Mouse (Mus musculus) hindbrain, postnatal 0 days (tissue): Measurements from ENCODE around the gene Zfp667. TPM values are rescaled to one million over a fixed set of nuclear protein-coding genes. Genes with fewer than 3 reads are reported as not detected.
"Not testable (repeated sequence)": the region's sequence is repeated elsewhere in the genome, so short reads cannot be mapped to it uniquely, and the experiment has no call there.

Experiments
- ATAC-seq: fragments of 200-750 bp; cut with Nextera tagmentation; 2 replicates; pipeline ENCODE4 v1.8.0; 2017; ENCODE audit warnings: mild to moderate bottlenecking, moderate TSS enrichment, moderate library complexity
- DNase-seq: peaks from one replicate; pipeline ENCODE4 v3.0.0-alpha.2; 2015; ENCODE audit warnings: low spot score
- H3K27ac ChIP-seq: fragments of 300-500 bp; sonication (generic); 2 replicates; pipeline ENCODE4 v1.5.1; 2014; ENCODE audit warnings: mild to moderate bottlenecking
- H3K27me3 ChIP-seq: fragments of 300-500 bp; sonication (generic); 2 replicates; pipeline ENCODE4 v1.6.1; 2014; ENCODE audit warnings: low read length, mixed read lengths; ENCODE audit not compliant: insufficient read depth
- H3K36me3 ChIP-seq: fragments of 300-500 bp; sonication (generic); 2 replicates; pipeline ENCODE4 v1.6.1; 2014; ENCODE audit warnings: low read length, mixed read lengths; ENCODE audit not compliant: insufficient read depth
- H3K4me1 ChIP-seq: fragments of 300-500 bp; sonication (generic); 2 replicates; pipeline ENCODE4 v1.6.1; 2014; ENCODE audit warnings: antibody characterized with exemption, low read length, mixed read lengths; ENCODE audit not compliant: insufficient read depth
- H3K4me2 ChIP-seq: fragments of 300-500 bp; sonication (generic); 2 replicates; pipeline ENCODE4 v1.6.1; 2014; ENCODE audit warnings: low read depth, mild to moderate bottlenecking, low read length, moderate library complexity, mixed read lengths
- H3K4me3 ChIP-seq: fragments of 300-500 bp; sonication (generic); 2 replicates; pipeline ENCODE4 v1.5.1; 2014; ENCODE audit warnings: low read length
- H3K9ac ChIP-seq: fragments of 300-500 bp; sonication (generic); replicated peaks from 2 replicates; pipeline ENCODE4 v1.6.1; 2014; ENCODE audit warnings: mild to moderate bottlenecking, low read length, moderate library complexity, mixed read lengths
- H3K9me3 ChIP-seq: fragments of 300-500 bp; sonication (generic); 2 replicates; pipeline ENCODE4 v1.6.1; 2016; ENCODE audit warnings: low read length, mixed read lengths
- CTCF ChIP-seq: IDR thresholded peaks from 2 replicates; pipeline ENCODE4 v1.5.1; 2016; ENCODE audit warnings: antibody characterized with exemption, control low read depth, low read depth
- WGBS: fragments of 180-500 bp; shearing (Covaris S2); extraction: QIAGEN DNeasy Blood & Tissue Kit; methylation state at CpG from one replicate; pipeline ENCODE4 v1.1.7; 2014; 5-methylcytosine and 5-hydroxymethylcytosine counted together
- polyA plus RNA-seq: library from polyadenylated mRNA; unstranded; fragments of >200 nt; fragmentation: Nextera tagmentation; extraction: Ambion mirVana; gene quantifications from 2 replicates; pipeline ENCODE4 v1.2.1, GENCODE M21; 2015
- total RNA-seq: library from RNA; depleted of rRNA; stranded (reverse); fragments of >200 nt; gene quantifications from 2 replicates; pipeline ENCODE4 v1.2.3, GENCODE M21; 2014; rRNA removed

The Zfp667 gene
- 3.2 and 4.2 TPM in 2 replicates for total RNA-seq
- polyA plus RNA-seq: 12.0 and 15.3 TPM in 2 replicates

DNA sequence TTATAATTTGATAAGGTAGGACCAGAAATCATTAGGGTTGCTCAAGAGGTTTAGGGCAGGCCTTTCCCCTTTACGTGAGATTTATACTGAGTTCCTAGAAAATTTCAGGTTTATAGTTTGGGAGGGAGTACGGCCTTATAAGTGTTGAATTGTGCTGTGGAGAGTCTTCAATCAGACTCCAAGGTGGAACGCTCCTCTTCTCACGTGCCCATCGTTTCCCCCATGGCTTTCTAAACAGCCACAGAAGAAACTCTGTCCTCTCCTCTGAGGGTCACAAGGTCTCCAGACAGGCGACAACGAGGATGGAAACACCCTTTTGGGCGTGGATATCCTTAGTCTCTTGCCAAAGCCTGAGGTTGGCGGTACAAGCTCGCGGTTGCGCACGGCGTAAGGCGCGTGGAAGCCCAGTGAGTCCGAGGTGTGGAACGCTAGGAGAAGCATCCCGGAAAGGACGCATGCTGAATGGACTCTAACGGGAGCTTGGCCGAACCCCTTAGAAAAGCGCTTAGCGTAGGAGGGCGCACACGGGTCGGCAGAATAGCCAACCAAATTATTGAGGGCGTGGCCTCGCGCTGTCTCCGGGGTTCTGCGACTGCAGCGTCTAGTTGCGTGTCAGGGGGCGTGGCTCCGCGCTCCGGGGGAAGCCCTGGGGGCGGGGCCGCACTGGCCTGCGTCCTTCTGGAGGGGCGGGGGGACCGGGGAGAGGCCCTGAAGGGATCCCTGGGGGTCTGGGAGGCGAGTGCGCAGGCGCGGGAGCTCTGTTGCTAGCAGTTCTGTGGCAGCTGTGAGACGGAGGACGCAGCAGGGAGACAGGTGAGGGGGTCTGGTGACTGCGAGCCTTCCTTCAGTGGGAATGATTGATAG is at the start of gene Zfp667:
TSS of gene Zfp667 (plus strand) at position 738 of the 864 bp plus-strand sequence.
- H3K9me3 ChIP-seq: no peaks in the 10 kb centered on the region
- no peaks in the 10 kb centered on the region for H3K27me3 ChIP-seq
- peak within 1 kb of the TSS; percentile 49 for H3K4me3 ChIP-seq
- ATAC-seq (peak; percentile 83), DNase-seq (peak; percentile 99)
- H3K9ac ChIP-seq: peak within 1 kb of the TSS; percentile 61
- H3K4me1 ChIP-seq: peaks cover 9% of the 10 kb centered on the region; the same call in 1 of the 2 replicates
- H3K36me3 ChIP-seq: no peaks in the 10 kb centered on the region
- H3K4me2 ChIP-seq: peak within 1 kb of the TSS; percentile 83
- 2% methylated on average over 50 of the region's 50 CpGs for WGBS
- no peak for TF ChIP-seq CTCF
- H3K27ac ChIP-seq: peak within 1 kb of the TSS; percentile 81

- H3K27ac ChIP-seq: no peak overlapping the region
- no peak overlapping the region for H3K9ac ChIP-seq
- H3K4me1 ChIP-seq: no peaks in the 10 kb centered on the region
- no peak for ATAC-seq
- H3K27me3 ChIP-seq: no peaks in the 10 kb centered on the region
- no peaks in the 10 kb centered on the region for H3K9me3 ChIP-seq
- 55% methylated on average over 11 of the region's 11 CpGs for WGBS
- H3K36me3 ChIP-seq: no peaks in the 10 kb centered on the region
- H3K4me3 ChIP-seq: no peak overlapping the region
- DNase-seq: no peak
- TF ChIP-seq CTCF: no peak
- H3K4me2 ChIP-seq: no peak overlapping the region
Observed at GRCm38 (mm10) chr7:6239787-6240186, 46.6 kb upstream of the Zfp667 start.

- not testable (repeated sequence) for H3K27me3 ChIP-seq, H3K4me2 ChIP-seq, H3K9me3 ChIP-seq, H3K9ac ChIP-seq, H3K27ac ChIP-seq, ATAC-seq, H3K4me1 ChIP-seq, H3K4me3 ChIP-seq, H3K36me3 ChIP-seq
- TF ChIP-seq CTCF: peak; percentile 66
- 14% methylated on average over 1 of the region's 1 CpGs for WGBS
- peak; percentile 44 for DNase-seq
Observed at GRCm38 (mm10) chr7:6240841-6241425, 45.4 kb upstream of the Zfp667 start.

DNA sequence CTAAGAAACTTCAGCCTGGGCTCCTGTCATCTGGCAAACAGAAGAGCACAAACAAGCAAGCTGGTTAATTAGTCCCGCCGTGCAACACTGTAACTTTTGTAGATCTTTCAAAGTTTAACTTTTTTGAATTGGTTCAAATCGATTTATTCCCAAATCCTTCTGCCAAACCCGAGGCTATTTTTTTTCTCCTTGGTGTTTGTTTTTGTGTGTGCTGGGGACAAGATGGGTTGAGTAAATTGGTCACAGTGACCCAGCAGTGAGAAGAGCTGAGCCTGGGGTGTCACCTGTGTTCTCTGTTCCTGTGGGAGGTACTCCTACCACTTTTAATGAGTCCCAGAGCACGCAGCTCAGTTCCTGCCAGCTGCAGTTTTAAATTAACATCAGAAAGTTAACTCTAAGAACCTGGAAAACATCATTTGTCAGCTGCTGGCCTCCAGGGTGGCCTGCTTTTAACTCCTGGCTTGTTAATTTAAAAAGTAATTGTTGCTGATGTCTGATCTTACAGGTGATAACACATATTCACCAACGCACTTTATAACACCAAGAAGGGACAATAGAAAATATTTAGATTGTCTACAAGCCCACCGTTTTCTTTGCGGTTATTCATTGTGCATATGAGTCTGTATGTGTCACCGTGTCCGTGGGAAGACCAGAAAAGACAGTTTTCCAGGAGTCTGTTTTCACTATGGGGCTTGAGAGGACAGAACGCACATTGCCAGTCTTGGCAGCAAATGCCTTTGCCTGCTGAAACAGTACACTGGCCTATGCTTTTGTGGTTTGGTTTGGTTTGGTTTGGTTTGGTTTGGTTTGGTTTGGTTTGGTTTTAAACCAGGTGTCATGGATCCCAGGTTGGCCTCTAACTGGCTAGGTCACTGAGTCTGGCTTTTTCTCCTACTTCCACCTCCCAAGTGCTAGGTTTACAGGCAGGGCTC is 41.8 kb upstream of the Zfp667 start:
- Histone ChIP-seq H3K4me2 (no peak overlapping the region), H3K36me3 (no peaks in the 10 kb centered on the region), H3K4me1 (no peaks in the 10 kb centered on the region), H3K4me3 (no peak overlapping the region), H3K9ac (no peak overlapping the region), H3K27ac (no peak overlapping the region), H3K27me3 (no peaks in the 10 kb centered on the region), H3K9me3 (no peaks in the 10 kb centered on the region)
- TF ChIP-seq CTCF: no peak
- WGBS: 52% methylated on average over 11 of the region's 11 CpGs
- DNase-seq (no peak), ATAC-seq (no peak)

DNA sequence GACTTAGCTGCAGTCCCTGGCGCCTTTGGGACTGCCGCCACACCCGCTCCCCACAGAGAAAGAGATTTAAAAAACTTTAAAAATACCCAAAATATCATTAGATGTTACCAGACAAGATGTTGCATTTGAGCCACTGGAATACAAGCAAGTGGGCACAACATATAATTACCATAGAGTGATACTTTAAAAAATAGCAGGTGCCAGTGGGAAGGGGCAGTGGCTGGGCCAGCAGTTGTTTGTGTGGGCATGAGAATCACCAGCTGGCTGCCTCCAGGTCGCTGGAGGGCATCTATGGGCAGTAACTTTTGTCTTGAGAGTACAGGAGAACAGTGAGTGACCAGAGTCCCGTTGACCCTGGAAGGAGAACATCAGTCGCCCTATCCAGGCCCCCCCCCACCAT is 34.0 kb upstream of the Zfp667 start, which contains the start of gene Epp13:
TSS of gene Epp13 (plus strand) at position 301 of the 400 bp plus-strand sequence.
- no peak for ATAC-seq
- H3K9me3 ChIP-seq: no peaks in the 10 kb centered on the region
- H3K4me2 ChIP-seq: no peak within 1 kb of the TSS
- H3K36me3 ChIP-seq: no peaks in the 10 kb centered on the region
- WGBS: 85% methylated on average over 6 of the region's 6 CpGs
- no peaks in the 10 kb centered on the region for H3K4me1 ChIP-seq
- no peak within 1 kb of the TSS for H3K4me3 ChIP-seq
- no peaks in the 10 kb centered on the region for H3K27me3 ChIP-seq
- no peak for DNase-seq
- TF ChIP-seq CTCF: no peak
- H3K27ac ChIP-seq: no peak within 1 kb of the TSS
- no peak within 1 kb of the TSS for H3K9ac ChIP-seq

- Histone ChIP-seq H3K27me3 (no peaks in the 10 kb centered on the region), H3K9ac (no peak overlapping the region), H3K4me3 (no peak overlapping the region), H3K9me3 (no peaks in the 10 kb centered on the region), H3K27ac (no peak overlapping the region), H3K36me3 (no peaks in the 10 kb centered on the region), H3K4me2 (no peak overlapping the region), H3K4me1 (no peaks in the 10 kb centered on the region)
- no peak for ATAC-seq
- TF ChIP-seq CTCF: no peak
- no peak for DNase-seq
- WGBS: 96% methylated on average over 5 of the region's 5 CpGs
Observed at GRCm38 (mm10) chr7:6254451-6254850, 31.9 kb upstream of the Zfp667 start.
